Mouse (Mus musculus) cortical plate, adult 2 months (tissue): ENCODE measurements around the gene Scn3a.

Experiments used
- CTCF ChIP-seq: fragments of 200-500 bp; IDR thresholded peaks from 2 replicates; pipeline ENCODE4 v1.5.1; 2011; ENCODE audit warnings: mild to moderate bottlenecking, control low read depth, low read length; ENCODE audit not compliant: insufficient read depth; ENCODE audit errors: extremely low read depth
- POLR2A ChIP-seq: fragments of 200-500 bp; IDR thresholded peaks from 2 replicates; pipeline ENCODE4 v1.6.1; 2011; ENCODE audit warnings: mild to moderate bottlenecking, low read length, control low read depth; ENCODE audit not compliant: insufficient read depth; ENCODE audit errors: extremely low read depth

GRCm38 (mm10) chr2:65490450-65490849, 77.0 kb downstream of the Scn3a start:
- no peak for TF ChIP-seq CTCF
- no peak for TF ChIP-seq POLR2A
